Mouse (Mus musculus) limb, embryonic 11.5 days (tissue): Measurements from ENCODE around the gene Acvrl1. TPM values are rescaled to one million over a fixed set of nuclear protein-coding genes. Genes with fewer than 3 reads are reported as not detected.
A peak's percentile ranks its signal among the peaks of the same experiment; 100 is the strongest.

Experiments used
- ATAC-seq: fragments of 200-750 bp; cut with Nextera tagmentation; 2 replicates; pipeline ENCODE4 v1.8.0; 2017; ENCODE audit warnings: low read depth; ENCODE audit not compliant: insufficient number of reproducible peaks, low FRiP score, low TSS enrichment
- DNase-seq: peaks from one replicate; pipeline ENCODE4 v3.0.0-alpha.2; 2015; ENCODE audit warnings: low spot score
- H3K27ac ChIP-seq: fragments of 300-500 bp; sonication (generic); replicated peaks from 2 replicates; pipeline ENCODE4 v1.5.1; 2014; ENCODE audit warnings: low read depth, mild to moderate bottlenecking, low read length
- H3K27me3 ChIP-seq: fragments of 300-500 bp; sonication (generic); 2 replicates; pipeline ENCODE4 v1.6.1; 2014; ENCODE audit warnings: mild to moderate bottlenecking, low read length, mixed read lengths; ENCODE audit not compliant: control insufficient read depth, insufficient read depth
- H3K36me3 ChIP-seq: fragments of 300-500 bp; sonication (generic); 2 replicates; pipeline ENCODE4 v1.6.1; 2014; ENCODE audit warnings: mild to moderate bottlenecking, low read length, moderate library complexity, mixed read lengths; ENCODE audit not compliant: control insufficient read depth, insufficient read depth
- H3K4me1 ChIP-seq: fragments of 300-500 bp; sonication (generic); 2 replicates; pipeline ENCODE4 v1.6.1; 2014; ENCODE audit warnings: low read length, mixed read lengths; ENCODE audit not compliant: control insufficient read depth, insufficient read depth
- H3K4me2 ChIP-seq: fragments of 300-500 bp; sonication (generic); 2 replicates; pipeline ENCODE4 v1.6.1; 2014; ENCODE audit warnings: low read depth, mild to moderate bottlenecking, moderate library complexity; ENCODE audit not compliant: severe bottlenecking
- H3K4me3 ChIP-seq: fragments of 300-500 bp; sonication (generic); 2 replicates; pipeline ENCODE4 v1.5.1; 2014; ENCODE audit warnings: low read depth, low read length
- H3K9ac ChIP-seq: fragments of 300-500 bp; sonication (generic); 2 replicates; pipeline ENCODE4 v1.6.1; 2014; ENCODE audit warnings: mild to moderate bottlenecking, low read length
- H3K9me3 ChIP-seq: fragments of 300-500 bp; sonication (generic); 2 replicates; pipeline ENCODE4 v1.6.1; 2016; ENCODE audit warnings: low read length; ENCODE audit not compliant: control insufficient read depth
- WGBS: fragments of 180-500 bp; shearing (Covaris S2); extraction: QIAGEN DNeasy Blood & Tissue Kit; methylation state at CpG from one replicate; pipeline ENCODE4 v1.1.7; 2014; 5-methylcytosine and 5-hydroxymethylcytosine counted together
- polyA plus RNA-seq: library from polyadenylated mRNA; unstranded; fragments of >200 nt; fragmentation: Nextera tagmentation; extraction: Ambion mirVana; gene quantifications from 2 replicates; pipeline ENCODE4 v1.2.1, GENCODE M21; 2014

Acvrl1 gene
- polyA plus RNA-seq, 1 experiment from 2014 or later: 5.0 TPM

DNA sequence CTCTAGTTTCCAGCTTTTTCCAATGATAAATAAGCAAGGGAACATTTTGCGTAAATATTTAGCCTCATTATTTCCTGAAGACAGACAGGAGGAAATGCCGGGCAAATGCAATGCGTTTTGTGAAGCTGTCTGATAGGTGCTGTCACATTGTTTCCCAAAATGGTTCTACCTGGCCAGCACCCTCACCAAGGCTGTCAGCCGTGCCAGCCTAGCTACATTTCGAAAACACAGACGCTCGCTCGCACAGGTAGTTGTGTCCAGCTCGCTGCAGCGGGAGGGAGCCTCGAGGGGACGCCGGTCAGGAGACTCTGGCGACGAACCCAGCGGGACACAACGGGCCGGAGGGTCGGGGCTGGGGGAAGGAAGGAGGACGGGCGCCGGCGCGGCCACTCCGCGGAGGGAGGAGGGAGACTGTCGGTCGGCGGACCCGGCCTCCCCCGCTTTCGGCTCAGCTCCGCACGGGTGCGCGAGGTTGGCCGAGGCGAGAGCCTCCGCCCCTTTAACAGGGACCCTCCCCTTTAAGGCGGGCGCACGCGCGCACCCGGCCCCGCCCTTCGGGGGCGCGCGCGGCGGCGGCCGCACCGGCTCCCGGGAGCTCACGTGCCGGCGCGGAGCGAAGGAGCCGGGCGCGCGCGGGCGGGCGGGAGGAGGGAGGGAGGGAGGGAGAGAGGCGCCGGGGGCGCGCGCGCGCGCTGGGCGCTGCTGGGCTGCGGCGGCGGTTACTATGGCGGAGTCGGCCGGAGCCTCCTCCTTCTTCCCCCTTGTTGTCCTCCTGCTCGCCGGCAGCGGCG lies 45.3 kb downstream of the Acvrl1 start, which contains the start of gene Acvr1b:
Gene Acvr1b (plus strand): TSS at position 647 of the 791 bp plus-strand sequence.
- DNase-seq (peak; percentile 92), ATAC-seq (peak; percentile 90)
- Histone ChIP-seq H3K4me3 (peak within 1 kb of the TSS; percentile 69), H3K9ac (peak within 1 kb of the TSS; percentile 86), H3K36me3 (no peaks in the 10 kb centered on the region), H3K9me3 (no peaks in the 10 kb centered on the region), H3K27ac (peak within 1 kb of the TSS; percentile 70; the same call in 1 of the 2 replicates), H3K4me2 (peak within 1 kb of the TSS; percentile 93), H3K4me1 (peaks cover 28% of the 10 kb centered on the region), H3K27me3 (no peaks in the 10 kb centered on the region)
- under 1% methylated on average over 44 of the region's 87 CpGs for WGBS

GRCm38 (mm10) chr15:101174294-101175130 lies 46.2 kb downstream of the Acvrl1 start:
- peak overlapping the region; percentile 70; the same call in 1 of the 2 replicates for H3K27ac ChIP-seq
- DNase-seq (no peak), ATAC-seq (peak; percentile 29)
- H3K9me3 ChIP-seq: no peaks in the 10 kb centered on the region
- peak overlapping the region; percentile 86 for H3K9ac ChIP-seq
- no peaks in the 10 kb centered on the region for H3K36me3 ChIP-seq
- 2% methylated on average over 39 of the region's 46 CpGs for WGBS
- H3K27me3 ChIP-seq: no peaks in the 10 kb centered on the region
- H3K4me1 ChIP-seq: peaks cover 28% of the 10 kb centered on the region
- H3K4me3 ChIP-seq: peak overlapping the region; percentile 69
- peak overlapping the region; percentile 93 for H3K4me2 ChIP-seq

DNA sequence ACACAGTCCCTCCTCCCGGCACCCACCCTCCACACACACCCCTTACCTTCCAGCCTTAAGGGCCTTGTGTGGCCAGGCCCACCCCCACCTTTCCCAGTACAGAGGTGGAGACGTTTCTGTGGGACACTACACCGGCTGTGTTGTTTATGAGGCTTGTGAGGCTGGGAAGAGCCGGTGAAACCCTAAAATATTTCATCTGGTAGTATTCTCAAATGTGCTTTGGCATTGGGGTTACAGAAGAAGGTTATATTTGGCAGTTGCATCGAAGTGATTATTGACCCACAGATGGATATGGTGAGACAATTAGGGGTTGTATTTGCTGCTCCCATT lies 46.8 kb downstream of the Acvrl1 start:
- no peak for DNase-seq
- 12% methylated on average over 5 of the region's 5 CpGs for WGBS
- H3K4me1 ChIP-seq: peaks cover 28% of the 10 kb centered on the region

GRCm38 (mm10) chr15:101175613-101176283 lies 47.4 kb downstream of the Acvrl1 start:
- Histone ChIP-seq H3K9me3 (no peaks in the 10 kb centered on the region), H3K4me1 (peaks cover 32% of the 10 kb centered on the region), H3K27ac (no peak overlapping the region), H3K4me2 (peak overlapping the region; percentile 93), H3K9ac (peak overlapping the region; percentile 45; the same call in 1 of the 2 replicates), H3K36me3 (no peaks in the 10 kb centered on the region), H3K4me3 (peak overlapping the region; percentile 69), H3K27me3 (no peaks in the 10 kb centered on the region)
- WGBS: 31% methylated on average over 17 of the region's 17 CpGs
- ATAC-seq: no peak
- no peak for DNase-seq

More for the DNA sequence above, 46.8 kb downstream of the Acvrl1 start:
- peak overlapping the region; percentile 93 for H3K4me2 ChIP-seq
- no peaks in the 10 kb centered on the region for H3K27me3 ChIP-seq
- ATAC-seq: no peak
- H3K4me3 ChIP-seq: peak overlapping the region; percentile 69
- no peaks in the 10 kb centered on the region for H3K36me3 ChIP-seq
- H3K27ac ChIP-seq: no peak overlapping the region
- peak overlapping the region; percentile 45 for H3K9ac ChIP-seq
- no peaks in the 10 kb centered on the region for H3K9me3 ChIP-seq

GRCm38 (mm10) chr15:101176284-101176680 lies 48.0 kb downstream of the Acvrl1 start:
- DNase-seq (no peak), ATAC-seq (no peak)
- Histone ChIP-seq H3K4me2 (no peak overlapping the region), H3K27me3 (no peaks in the 10 kb centered on the region), H3K4me1 (peaks cover 38% of the 10 kb centered on the region), H3K9me3 (no peaks in the 10 kb centered on the region), H3K4me3 (peak overlapping the region; percentile 69; the same call in 1 of the 2 replicates), H3K27ac (no peak overlapping the region), H3K36me3 (no peaks in the 10 kb centered on the region), H3K9ac (no peak overlapping the region)
- 57% methylated on average over 3 of the region's 3 CpGs for WGBS

- Histone ChIP-seq H3K4me2 (no peak overlapping the region), H3K36me3 (no peaks in the 10 kb centered on the region), H3K27me3 (no peaks in the 10 kb centered on the region), H3K9me3 (no peaks in the 10 kb centered on the region), H3K9ac (no peak overlapping the region), H3K27ac (no peak overlapping the region), H3K4me1 (peaks cover 42% of the 10 kb centered on the region), H3K4me3 (no peak overlapping the region)
- 73% methylated on average over 8 of the region's 8 CpGs for WGBS
- ATAC-seq: no peak
- DNase-seq: no peak
Observed at GRCm38 (mm10) chr15:101176795-101177691, 48.7 kb downstream of the Acvrl1 start.

DNA sequence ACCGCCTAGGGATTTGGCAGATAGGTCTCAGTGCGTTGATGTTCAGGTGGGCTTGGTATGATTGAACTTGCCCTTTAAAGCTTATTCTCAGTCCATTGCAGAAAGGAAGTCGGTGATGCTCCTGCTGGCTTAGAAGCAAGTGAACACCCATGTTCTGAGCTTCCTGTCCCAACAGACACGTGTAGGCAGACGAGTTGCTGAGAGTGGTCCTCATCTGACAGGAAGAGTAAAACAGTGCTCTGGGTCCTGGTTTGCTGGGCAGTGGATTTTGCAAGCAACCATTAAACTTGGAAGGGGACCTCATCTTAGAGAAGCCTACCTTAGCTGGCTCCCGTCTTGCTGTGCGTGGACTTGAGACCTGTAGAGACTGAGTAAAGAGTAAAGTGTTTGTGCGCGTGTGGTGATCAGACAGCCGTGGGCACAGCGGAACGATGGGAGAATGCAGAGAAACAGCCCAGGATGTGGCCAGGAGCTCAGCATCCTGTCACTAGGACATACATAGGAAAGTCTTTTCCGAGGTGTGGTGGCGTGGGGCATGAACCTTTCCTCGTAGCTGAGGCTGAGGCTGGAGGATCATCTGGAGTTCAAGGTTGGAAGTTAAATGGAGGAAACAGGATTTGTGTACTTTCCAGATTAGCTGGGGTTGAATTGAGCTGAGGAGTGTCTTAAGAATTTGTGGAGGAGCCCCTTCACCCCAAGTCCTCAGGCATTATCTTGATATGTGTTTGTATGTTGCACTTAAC lies 52.2 kb downstream of the Acvrl1 start:
- Histone ChIP-seq H3K36me3 (peaks cover 2% of the 10 kb centered on the region; the same call in 1 of the 2 replicates), H3K4me1 (peaks cover 38% of the 10 kb centered on the region), H3K27me3 (no peaks in the 10 kb centered on the region), H3K4me3 (no peak overlapping the region), H3K9ac (no peak overlapping the region), H3K4me2 (no peak overlapping the region), H3K27ac (no peak overlapping the region), H3K9me3 (no peaks in the 10 kb centered on the region)
- ATAC-seq (no peak), DNase-seq (no peak)
- WGBS: 71% methylated on average over 15 of the region's 15 CpGs
